Mouse (Mus musculus) c-Kit-positive CD71-positive TER-119-positive erythroid progenitor cells, embryonic 14.5 days (primary cell): ENCODE results near the gene AC124108.1.
A peak's percentile ranks its signal among the peaks of the same experiment; 100 is the strongest.

Experiments
- DNase-seq: peaks from one replicate; pipeline ENCODE4 v3.0.0-alpha.2; 2013; ENCODE audit warnings: low spot score

Gene AC124108.1

DNA sequence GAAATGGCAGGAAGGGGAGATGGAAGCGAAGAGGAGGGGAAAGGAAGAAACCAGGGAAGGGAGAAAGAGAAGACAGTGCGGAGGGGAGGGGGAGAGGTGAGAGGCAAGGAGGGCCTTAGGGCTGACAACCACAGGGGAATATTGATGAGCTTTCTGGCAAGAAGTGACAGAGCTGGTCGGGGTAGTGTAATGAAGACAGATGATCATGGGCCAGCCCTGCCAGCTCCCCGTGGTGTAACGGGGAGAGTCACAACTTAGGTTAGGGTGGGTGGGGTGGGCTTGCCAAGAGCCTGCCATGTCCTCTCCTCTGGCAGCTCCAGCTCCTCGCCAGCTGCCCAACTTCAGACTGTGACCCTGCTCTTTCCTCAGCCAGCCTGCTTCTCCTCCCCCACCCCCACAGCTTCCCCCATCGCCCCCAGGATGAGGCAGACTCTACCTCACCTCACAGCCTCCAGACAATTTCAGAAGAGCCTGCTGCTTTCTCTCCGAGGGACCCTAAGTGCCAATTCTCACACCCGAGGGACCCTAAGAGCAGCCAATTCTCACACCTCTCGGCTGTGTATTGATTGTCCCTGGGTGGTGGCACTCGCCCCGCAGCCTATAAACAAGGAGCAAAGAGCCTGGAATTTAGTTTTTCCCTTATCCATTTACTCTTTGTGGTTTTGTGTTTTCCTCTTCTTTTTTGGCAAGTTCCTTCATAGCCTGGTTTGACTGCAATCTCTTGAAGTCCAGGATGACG lies 26.3 kb upstream of the AC124108.1 start:
- DNase-seq = no peak

- peak; percentile 35 for DNase-seq
Observed at GRCm38 (mm10) chr1:132165859-132166258, 25.4 kb upstream of the AC124108.1 start.

GRCm38 (mm10) chr1:132168115-132168767 lies 23.0 kb upstream of the AC124108.1 start:
- DNase-seq = no peak

GRCm38 (mm10) chr1:132170698-132171097 lies 20.6 kb upstream of the AC124108.1 start:
- no peak for DNase-seq

DNA sequence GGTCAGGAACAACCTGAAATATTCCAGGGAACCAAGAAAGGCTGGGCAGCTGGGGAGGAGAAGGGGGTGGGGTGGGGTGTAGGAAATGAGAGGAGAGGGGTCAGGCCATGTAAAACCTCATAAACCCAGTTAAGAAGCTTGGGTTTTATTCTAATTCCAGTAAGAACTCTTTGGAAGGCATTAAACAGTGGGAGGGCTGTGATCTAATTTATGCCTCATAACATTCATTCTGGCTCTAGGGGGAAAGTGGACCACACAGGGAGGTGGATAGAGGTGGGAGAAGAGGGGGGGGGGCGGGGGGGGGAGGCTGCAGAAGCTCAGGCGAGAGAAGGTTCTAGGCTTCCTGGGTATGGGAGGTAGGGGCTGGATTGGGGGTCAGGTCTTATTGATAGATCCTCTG lies 19.6 kb upstream of the AC124108.1 start:
- no peak for DNase-seq

DNA sequence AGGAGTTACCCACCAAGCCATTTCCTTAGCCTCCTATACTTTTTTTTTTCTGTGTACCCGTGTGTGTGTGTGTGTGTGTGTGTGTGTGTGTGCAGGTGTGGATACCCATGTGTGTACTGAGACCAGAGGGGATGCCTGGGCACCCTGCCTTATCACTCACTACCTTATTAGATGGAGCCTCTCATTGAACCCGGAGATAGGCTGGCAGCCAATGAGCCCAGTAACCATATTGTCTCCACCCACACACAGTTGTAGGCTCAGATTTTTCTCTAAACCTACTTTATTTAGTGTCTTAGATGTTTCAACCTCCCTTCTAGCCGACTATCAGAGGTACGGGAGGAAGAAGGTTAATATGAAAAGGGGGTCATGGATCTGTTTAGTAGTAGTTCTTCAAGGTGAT lies 5.0 kb upstream of the AC124108.1 start:
- DNase-seq = no peak

DNA sequence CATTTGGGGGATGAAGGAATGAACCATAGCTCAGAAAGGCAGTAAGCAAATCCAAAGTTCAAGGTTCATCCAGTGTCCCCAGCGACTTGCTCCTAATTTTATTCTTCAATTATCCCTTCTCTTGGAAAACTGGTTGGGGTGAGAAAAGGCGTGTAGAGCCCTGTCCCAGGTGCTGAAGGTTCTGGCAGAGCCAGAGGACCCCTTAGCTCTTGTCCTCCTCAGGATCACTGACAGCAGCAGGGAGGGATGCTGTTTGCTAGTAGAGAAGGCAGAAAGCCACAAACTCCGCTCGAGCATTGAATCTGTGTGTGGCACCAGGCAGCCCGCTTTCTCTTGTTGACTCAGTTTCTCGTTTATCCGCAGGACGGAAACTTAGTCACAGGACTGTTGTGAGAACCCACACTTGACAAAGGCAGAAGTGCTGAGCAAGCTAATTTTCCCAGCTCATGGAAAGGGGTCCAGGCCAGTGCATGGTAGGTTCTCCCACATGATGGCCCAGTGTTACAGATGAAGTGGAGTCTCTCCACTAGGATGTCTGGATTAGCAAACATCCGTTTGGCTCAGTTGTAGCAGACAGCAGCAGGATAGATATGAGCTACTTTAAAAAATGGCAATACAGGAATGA lies 2.7 kb upstream of the AC124108.1 start:
- DNase-seq = no peak

GRCm38 (mm10) chr1:132189231-132189630 lies 2.0 kb upstream of the AC124108.1 start:
- DNase-seq = no peak

- DNase-seq = no peak
Observed at GRCm38 (mm10) chr1:132190040-132190513, 1.2 kb upstream of the AC124108.1 start.

- DNase-seq = no peak
Observed at GRCm38 (mm10) chr1:132190621-132191092, 600 bp upstream of the AC124108.1 start.

DNA sequence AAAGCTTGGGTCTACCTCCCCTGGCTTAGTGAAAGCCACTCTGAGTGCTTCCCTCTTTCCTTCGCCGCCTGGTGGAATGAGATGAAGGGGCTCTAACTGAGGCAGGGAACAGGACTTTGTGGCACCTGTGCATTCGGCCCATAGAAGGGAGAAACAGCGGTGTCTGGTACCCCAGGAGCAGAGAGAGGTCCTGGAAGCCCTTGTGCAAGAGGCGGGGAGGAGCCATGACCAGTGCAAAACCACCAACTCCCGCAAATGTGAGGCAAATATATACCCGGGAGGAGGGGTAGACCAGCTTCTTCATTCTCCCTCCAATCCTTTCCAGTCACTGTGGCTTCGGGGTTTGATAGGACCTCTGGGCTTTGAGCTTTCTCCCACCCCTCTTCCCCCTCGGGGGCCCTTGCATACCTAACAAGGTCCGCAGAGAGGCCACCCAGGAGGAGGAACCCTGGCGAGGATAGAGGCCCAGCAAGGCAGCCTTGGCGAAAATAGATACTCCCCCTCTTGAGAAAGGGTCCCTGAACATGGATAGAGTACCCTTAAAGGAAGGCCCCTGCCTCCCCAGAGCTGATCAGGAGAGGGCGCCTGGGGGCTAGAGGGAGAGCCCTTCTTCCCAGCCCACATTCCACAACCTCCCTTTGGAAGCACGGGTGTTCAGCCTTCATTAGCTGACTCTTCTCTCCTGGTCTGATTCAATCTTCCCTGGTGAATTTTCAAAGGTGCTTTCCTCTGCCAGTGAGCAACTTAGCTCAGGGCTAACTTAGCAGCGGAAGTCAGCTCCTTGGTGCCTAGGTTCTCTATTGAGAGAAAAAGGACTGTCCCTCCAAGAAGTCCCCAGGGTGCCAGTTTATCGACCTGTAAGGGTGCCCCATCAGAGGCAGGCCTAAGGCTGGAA lies 776 bp downstream of the AC124108.1 start:
- DNase-seq = no peak

GRCm38 (mm10) chr1:132193806-132194205 lies 2.5 kb downstream of the AC124108.1 start:
- DNase-seq = no peak

GRCm38 (mm10) chr1:132194624-132195023 lies 3.4 kb downstream of the AC124108.1 start:
- no peak for DNase-seq

DNA sequence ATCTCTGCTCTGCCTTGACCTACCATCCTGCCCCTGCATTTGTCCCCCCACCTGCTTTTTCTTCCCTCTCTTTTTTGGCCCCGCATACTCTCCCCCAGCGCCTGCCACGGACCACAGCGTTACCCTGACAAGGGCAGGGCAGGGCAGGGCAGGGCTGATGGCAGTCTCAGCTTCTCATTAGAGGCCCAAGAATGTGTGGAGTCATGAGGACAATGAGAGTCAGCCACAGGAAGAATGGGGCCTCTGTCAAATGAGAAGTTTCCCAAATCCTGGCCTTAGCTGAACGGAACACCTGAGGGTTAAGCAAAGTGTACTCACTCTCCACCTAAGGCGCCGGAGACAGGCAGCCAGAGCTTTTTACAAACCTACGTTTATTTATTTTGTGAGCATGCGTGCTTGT lies 3.8 kb downstream of the AC124108.1 start:
- no peak for DNase-seq

DNA sequence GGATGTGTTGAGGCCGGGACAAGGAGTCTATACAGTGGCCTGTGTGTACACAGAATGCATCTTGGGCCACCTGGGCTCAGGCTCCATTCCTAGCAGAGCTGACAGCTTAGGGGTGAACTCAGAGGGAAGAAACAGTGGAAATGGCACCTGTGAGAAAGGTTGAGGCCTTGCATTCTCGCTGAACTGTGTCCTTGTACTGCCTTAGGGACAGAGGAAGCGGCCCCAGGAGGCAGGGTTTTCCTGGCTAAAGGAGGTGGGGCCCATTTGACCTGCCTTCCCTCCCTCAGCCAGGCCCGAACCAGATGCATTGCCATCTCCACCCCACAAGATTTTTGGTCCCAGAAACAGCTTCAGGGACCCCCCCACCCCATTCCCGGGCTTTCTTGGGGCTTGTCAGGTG lies 4.4 kb downstream of the AC124108.1 start:
- DNase-seq = no peak

DNA sequence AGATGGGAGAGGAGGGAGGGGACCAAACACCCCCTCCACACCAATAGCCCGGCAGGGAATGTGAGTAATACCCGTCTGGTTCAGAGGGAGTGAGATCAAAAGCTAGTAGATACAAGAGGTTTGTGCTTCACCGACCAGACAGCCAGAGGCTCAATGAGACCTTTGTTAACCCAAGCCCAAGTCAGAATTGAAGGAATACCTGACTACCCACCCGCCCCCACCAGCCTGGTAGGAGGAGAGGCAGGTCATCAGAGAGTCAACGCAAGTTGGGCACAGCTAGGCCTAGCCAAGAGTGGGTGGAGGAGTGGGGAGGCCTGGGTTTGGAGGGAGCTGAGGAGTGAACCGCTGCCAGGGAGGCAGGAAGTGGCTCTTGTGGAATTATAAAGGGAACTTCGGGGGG lies 5.1 kb downstream of the AC124108.1 start:
- no peak for DNase-seq

GRCm38 (mm10) chr1:132197666-132198065 lies 6.4 kb downstream of the AC124108.1 start:
- no peak for DNase-seq

DNA sequence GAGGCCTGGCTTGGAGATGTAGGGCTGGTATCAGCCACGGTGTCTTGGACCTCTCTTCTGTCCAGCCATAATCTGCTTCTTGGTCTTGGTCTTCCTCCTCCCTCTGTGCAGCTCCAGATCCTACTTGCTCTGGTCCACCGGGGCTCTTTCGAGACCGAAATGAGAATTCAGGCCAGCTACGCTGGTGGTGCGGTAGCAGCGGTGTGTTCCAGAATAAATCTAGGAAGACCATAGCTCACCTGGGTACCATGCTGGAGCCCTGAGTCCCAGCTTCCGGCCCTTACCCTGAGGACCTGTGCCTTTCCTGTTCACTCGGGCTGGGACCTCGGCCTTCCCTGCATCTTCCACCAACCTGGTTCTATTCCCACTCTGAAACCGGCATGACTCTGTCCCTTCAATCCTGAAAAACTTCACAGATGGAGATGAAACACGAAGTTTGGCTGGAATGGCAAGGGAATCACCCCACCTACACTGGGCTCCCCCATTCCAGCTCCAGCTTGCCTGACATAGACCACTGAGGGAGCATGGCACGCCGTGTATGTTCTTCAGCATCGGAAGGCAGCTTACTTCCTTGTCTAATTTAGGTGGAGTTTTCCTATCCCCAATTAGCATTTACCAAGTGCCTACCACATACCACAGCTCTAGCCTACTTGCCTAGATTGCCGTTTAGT lies 7.3 kb downstream of the AC124108.1 start:
- no peak for DNase-seq

DNA sequence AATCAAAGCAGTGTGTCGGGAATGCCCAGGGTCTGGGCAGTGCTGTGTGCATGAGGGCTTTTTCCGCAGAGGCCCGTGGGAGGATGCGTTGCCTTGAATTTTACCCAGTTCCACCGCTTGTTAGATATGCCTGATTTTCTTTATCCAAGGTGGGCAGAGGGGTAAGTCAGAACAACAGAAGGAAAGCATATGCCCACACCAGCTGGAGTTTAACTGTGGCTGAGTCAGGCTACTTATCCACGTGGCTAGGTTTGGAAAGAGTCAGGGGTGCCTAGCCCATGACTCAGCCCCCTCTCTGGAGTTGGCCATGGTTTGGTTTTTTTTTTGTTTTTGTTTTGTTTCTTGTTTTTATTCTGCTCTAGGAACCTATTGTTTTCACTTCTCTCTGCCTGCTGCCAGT lies 8.0 kb downstream of the AC124108.1 start:
- no peak for DNase-seq

DNA sequence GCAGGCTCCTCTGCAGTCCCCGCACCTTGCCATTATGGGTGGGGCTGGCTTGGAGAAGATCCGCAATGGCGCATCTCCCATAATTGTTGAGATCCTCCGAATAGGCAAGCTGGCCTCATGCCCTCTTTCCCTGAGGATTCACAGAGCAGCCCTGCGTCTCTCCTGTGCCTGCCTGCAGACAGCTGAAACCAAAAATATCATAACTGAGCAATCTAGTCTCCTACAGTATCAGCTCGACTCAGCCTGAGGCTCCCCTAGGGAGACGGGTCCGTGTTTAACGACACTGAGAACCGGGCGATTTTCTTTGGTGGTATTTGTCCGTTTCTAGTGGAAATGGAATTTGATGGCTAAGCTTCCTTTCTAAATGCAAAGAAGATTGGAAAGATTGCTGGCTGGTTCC lies 8.7 kb downstream of the AC124108.1 start:
- no peak for DNase-seq
